Mouse (Mus musculus) MEL (cell line): Measurements from ENCODE around the gene Notch4. TPM values are rescaled to one million over a fixed set of nuclear protein-coding genes. Genes with fewer than 3 reads are reported as not detected.

ENCODE experiments used
- DNase-seq: peaks from one replicate; pipeline ENCODE4 v3.0.0; 2011; ENCODE audit warnings: low read depth, low spot score
- H3K27ac ChIP-seq: 2 replicates; pipeline ENCODE4 v1.5.1; 2012; ENCODE audit warnings: low read depth, mild to moderate bottlenecking, control low read depth, low read length, moderate library complexity; ENCODE audit not compliant: control insufficient read depth
- H3K27me3 ChIP-seq, 2 experiments: fragments of 150-350 bp in 1 of 2; sonication (generic) in 1 of 2; 2 replicates each; pipeline ENCODE4 v1.6.1; 2012; ENCODE audit warnings: low read length in 2 of 2, mild to moderate bottlenecking in 2 of 2, improper control_type of control experiment in 1 of 2, moderate library complexity in 1 of 2; ENCODE audit not compliant: insufficient read depth in 2 of 2, control insufficient read depth in 1 of 2
- H3K36me3 ChIP-seq, 2 experiments: 2 replicates each; pipeline ENCODE4 v1.6.1; 2012 to 2014; ENCODE audit warnings: low read length in 2 of 2, improper control_type of control experiment in 1 of 2, inconsistent platforms in 1 of 2, mild to moderate bottlenecking in 1 of 2; ENCODE audit not compliant: insufficient read depth in 2 of 2, control insufficient read depth in 1 of 2
- H3K4me1 ChIP-seq, 2 experiments: fragments of 150-350 bp in 1 of 2; sonication (generic) in 1 of 2; 2 replicates each; pipeline ENCODE4 v1.6.1; 2012; ENCODE audit warnings: low read length in 2 of 2, improper control_type of control experiment in 1 of 2, mild to moderate bottlenecking in 1 of 2; ENCODE audit not compliant: insufficient read depth in 2 of 2, control insufficient read depth in 1 of 2
- H3K4me3 ChIP-seq, 2 experiments: fragments of 150-350 bp in 1 of 2; sonication (generic) in 1 of 2; 2 replicates each; pipeline ENCODE4 v1.5.1; 2012; ENCODE audit warnings: low read depth in 2 of 2, low read length in 2 of 2, mild to moderate bottlenecking in 2 of 2, moderate library complexity in 2 of 2, control low read depth in 1 of 2, improper control_type of control experiment in 1 of 2; ENCODE audit not compliant: control insufficient read depth in 1 of 2, insufficient read depth in 1 of 2
- H3K79me2 ChIP-seq: 2 replicates; pipeline ENCODE4 v1.6.1; 2012; ENCODE audit warnings: mild to moderate bottlenecking, low read length, moderate library complexity; ENCODE audit not compliant: control insufficient read depth, poor library complexity, insufficient read depth
- H3K9ac ChIP-seq: 2 replicates; pipeline ENCODE4 v1.6.1; 2012; ENCODE audit warnings: low read depth, mild to moderate bottlenecking, control low read depth, low read length, moderate library complexity; ENCODE audit not compliant: control insufficient read depth, poor library complexity, severe bottlenecking
- H3K9me3 ChIP-seq: fragments of 150-350 bp; sonication (generic); replicated peaks from 2 replicates; pipeline ENCODE4 v1.6.1; 2012; ENCODE audit warnings: mild to moderate bottlenecking, low read length, improper control_type of control experiment, moderate library complexity; ENCODE audit not compliant: insufficient read depth
- BHLHE40 ChIP-seq: IDR thresholded peaks from 2 replicates; pipeline ENCODE4 v1.6.1; 2012; ENCODE audit warnings: low read depth, mild to moderate bottlenecking, inconsistent platforms, low read length, improper control_type of control experiment, borderline replicate concordance
- CHD1 ChIP-seq: IDR thresholded peaks from 2 replicates; pipeline ENCODE4 v1.6.1; 2012; ENCODE audit warnings: low read depth, mild to moderate bottlenecking, inconsistent platforms, low read length, improper control_type of control experiment
- CHD2 ChIP-seq: IDR thresholded peaks from 2 replicates; pipeline ENCODE4 v1.6.1; 2011; ENCODE audit warnings: low read length, improper control_type of control experiment
- CTCF ChIP-seq, 3 experiments: IDR thresholded peaks in 2 of 3; conservative IDR thresholded peaks in 1 of 3; 2 replicates each; pipeline ENCODE4 v1.5.1; 2011 to 2012; ENCODE audit warnings: low read length in 3 of 3, low read depth in 2 of 3, mild to moderate bottlenecking in 2 of 3, improper control_type of control experiment in 1 of 3, inconsistent platforms in 1 of 3, mixed read lengths in 1 of 3, moderate library complexity in 1 of 3; ENCODE audit not compliant: control insufficient read depth in 1 of 3, insufficient read depth in 1 of 3, poor library complexity in 1 of 3, severe bottlenecking in 1 of 3
- ELF1 ChIP-seq: IDR thresholded peaks from 2 replicates; pipeline ENCODE4 v1.6.1; 2014; ENCODE audit warnings: low read depth, mild to moderate bottlenecking, inconsistent platforms, low read length, improper control_type of control experiment, moderate library complexity
- GABPA ChIP-seq: IDR thresholded peaks from 2 replicates; pipeline ENCODE4 v1.6.1; 2012; ENCODE audit warnings: low read depth, mild to moderate bottlenecking, inconsistent platforms, low read length, improper control_type of control experiment, moderate library complexity
- GATA1 ChIP-seq: IDR thresholded peaks from 2 replicates; pipeline ENCODE4 v1.6.1; 2011; ENCODE audit warnings: low read depth, low read length, improper control_type of control experiment
- JUND ChIP-seq: IDR thresholded peaks from 2 replicates; pipeline ENCODE4 v1.6.1; 2011; ENCODE audit warnings: low read depth, mild to moderate bottlenecking, improper control_type of control experiment, low read length
- MAX ChIP-seq: IDR thresholded peaks from 2 replicates; pipeline ENCODE4 v1.6.1; 2011; ENCODE audit warnings: low read length, improper control_type of control experiment
- MEF2A ChIP-seq: IDR thresholded peaks from 2 replicates; pipeline ENCODE4 v1.6.1; 2014; ENCODE audit warnings: low read depth, mild to moderate bottlenecking, inconsistent platforms, low read length, improper control_type of control experiment; ENCODE audit not compliant: poor library complexity, insufficient replicate concordance, severe bottlenecking; ENCODE audit errors: extremely low read depth
- MXI1 ChIP-seq: IDR thresholded peaks from 2 replicates; pipeline ENCODE4 v1.6.1; 2011; ENCODE audit warnings: mild to moderate bottlenecking, low read depth, low read length, improper control_type of control experiment
- MYC ChIP-seq: IDR thresholded peaks from 2 replicates; pipeline ENCODE4 v1.6.1; 2011; ENCODE audit warnings: low read depth, mild to moderate bottlenecking, low read length, improper control_type of control experiment, moderate library complexity
- POLR2AphosphoS5 ChIP-seq: IDR thresholded peaks from 2 replicates; pipeline ENCODE4 v1.6.1; 2012; ENCODE audit warnings: low read depth, borderline replicate concordance, mild to moderate bottlenecking, inconsistent platforms, low read length, moderate library complexity, mixed read lengths
- RAD21 ChIP-seq: IDR thresholded peaks from 2 replicates; pipeline ENCODE4 v1.6.1; 2011; ENCODE audit warnings: mild to moderate bottlenecking, low read depth, low read length, improper control_type of control experiment
- RCOR1 ChIP-seq: IDR thresholded peaks from 2 replicates; pipeline ENCODE4 v1.6.1; 2012; ENCODE audit warnings: low read depth, mild to moderate bottlenecking, inconsistent platforms, low read length, improper control_type of control experiment
- SIN3A ChIP-seq: IDR thresholded peaks from 2 replicates; pipeline ENCODE4 v1.6.1; 2012; ENCODE audit warnings: low read length, improper control_type of control experiment, inconsistent platforms
- SMC3 ChIP-seq: IDR thresholded peaks from 2 replicates; pipeline ENCODE4 v1.6.1; 2011; ENCODE audit warnings: low read depth, low read length, improper control_type of control experiment
- TCF12 ChIP-seq: IDR thresholded peaks from 2 replicates; pipeline ENCODE4 v1.6.1; 2014; ENCODE audit warnings: low read depth, mild to moderate bottlenecking, inconsistent platforms, low read length, improper control_type of control experiment, moderate library complexity
- USF2 ChIP-seq, 2 experiments: IDR thresholded peaks; 2 replicates each; pipeline ENCODE4 v1.6.1; 2011 to 2012; ENCODE audit warnings: improper control_type of control experiment in 2 of 2, low read length in 2 of 2, borderline replicate concordance in 1 of 2, inconsistent platforms in 1 of 2, low read depth in 1 of 2, mild to moderate bottlenecking in 1 of 2; ENCODE audit not compliant: insufficient read depth in 1 of 2
- ZKSCAN1 ChIP-seq: IDR thresholded peaks from 2 replicates; pipeline ENCODE4 v1.6.1; 2012; ENCODE audit warnings: low read depth, mild to moderate bottlenecking, inconsistent platforms, low read length, improper control_type of control experiment, moderate library complexity
- polyA plus RNA-seq, 2 experiments: library from polyadenylated mRNA; stranded (reverse) in 1 of 2; unstranded in 1 of 2; fragments of >175 nt in 1 of 2; fragments of >200 nt in 1 of 2; gene quantifications; 2 replicates each; pipeline versions ENCODE4 v1.2.1 to v1.2.4; 2012; ENCODE audit warnings: low replicate concordance in 2 of 2, low read depth in 1 of 2; ENCODE audit not compliant: insufficient read length in 2 of 2, insufficient read depth in 1 of 2, missing spikeins in 1 of 2
- total RNA-seq: library from RNA; depleted of rRNA; stranded (reverse); fragments of 300-350 nt; gene quantifications from 2 replicates; pipeline ENCODE4 v1.2.3, GENCODE M21; 2012

The Notch4 gene
- total and polyA plus RNA-seq, 3 experiments, result 0.15 to 21.9 (median 0.33) TPM

- H3K9me3 ChIP-seq, result no peaks in the 10 kb centered on the region
- peaks cover 0 to 10% of the 10 kb centered on the region in 2 experiments; a peak in 3 of 4 replicates for H3K36me3 ChIP-seq
- H3K4me1 ChIP-seq, result peaks cover 2 to 17% of the 10 kb centered on the region in 2 experiments; a peak in 3 of 4 replicates
- no peak for TF ChIP-seq TCF12
- TF ChIP-seq MEF2A, result no peak
- TF ChIP-seq USF2 (IDR thresholded peaks at IDR 0.05; ENCODE audit: borderline replicate concordance in 1 of 2, insufficient read depth in 1 of 2, low read depth in 1 of 2, low read length in 2 of 2), result no peak
- TF ChIP-seq MAX, result no peak
- no peak for TF ChIP-seq GABPA
- no peak for TF ChIP-seq GATA1
- no peak for TF ChIP-seq CHD1
- no peak for TF ChIP-seq RCOR1
- no peak for TF ChIP-seq JUND
- TF ChIP-seq MXI1, result no peak
- no peak for TF ChIP-seq CHD2
- no peak for TF ChIP-seq BHLHE40
- no peak for TF ChIP-seq POLR2AphosphoS5
- TF ChIP-seq SIN3A, result no peak
- no peak for TF ChIP-seq ZKSCAN1
- no peaks in the 10 kb centered on the region for H3K27me3 ChIP-seq
- peaks cover 5% of the 10 kb centered on the region for H3K79me2 ChIP-seq
- H3K9ac ChIP-seq, result no peak overlapping the region
- H3K27ac ChIP-seq, result no peak overlapping the region
- H3K4me3 ChIP-seq, result no peak overlapping the region
- DNase-seq, result no peak
These were observed 56.9 kb downstream of the Notch4 start for GRCm38 (mm10) chr17:34621006-34621405.

GRCm38 (mm10) chr17:34623161-34623560, 59.1 kb downstream of the Notch4 start:
- H3K36me3 ChIP-seq, result peaks cover 0 to 12% of the 10 kb centered on the region in 2 experiments; a peak in 3 of 4 replicates
- H3K27me3 ChIP-seq, result no peaks in the 10 kb centered on the region
- H3K4me3 ChIP-seq, result no peak overlapping the region
- no peaks in the 10 kb centered on the region for H3K9me3 ChIP-seq
- H3K27ac ChIP-seq, result no peak overlapping the region
- H3K79me2 ChIP-seq, result peaks cover 16% of the 10 kb centered on the region
- peaks cover 2 to 19% of the 10 kb centered on the region in 2 experiments; a peak in 3 of 4 replicates for H3K4me1 ChIP-seq
- no peak overlapping the region for H3K9ac ChIP-seq
- peak; percentile 42 for DNase-seq
- TF ChIP-seq CHD2 (no peak), TCF12 (no peak), SMC3 (peak; percentile 56), MXI1 (no peak), BHLHE40 (no peak), RAD21 (peak; percentile 50), MYC (no peak), ELF1 (no peak), USF2 (IDR thresholded peaks at IDR 0.05; ENCODE audit: borderline replicate concordance in 1 of 2, insufficient read depth in 1 of 2, low read depth in 1 of 2, low read length in 2 of 2) (no peak), CTCF (IDR thresholded peaks at IDR 0.05 in 2 of 3, conservative IDR thresholded peaks at IDR 0.05 in 1 of 3; ENCODE audit: control insufficient read depth in 1 of 3, insufficient read depth in 1 of 3, low read depth in 2 of 3, low read length in 3 of 3, poor library complexity in 1 of 3, severe bottlenecking in 1 of 3) (peak; percentile 20 to 54 (median 21); a peak in 4 of 6 replicates)
